17 mouse cellular contexts compared by ENCODE assay signal in genomic region chr9:106840569-106840968, GRCm38 (mm10). TPM values are rescaled to one million over a fixed set of nuclear protein-coding genes. Genes with fewer than 3 reads are reported as not detected.
DNase-seq lines count a peak whose midpoint lies in the region; ATAC-seq and TF ChIP-seq lines count a peak whose summit lies in the region.
"Had no signal": no experiment of that assay in that cellular context is flagged by ENCODE, and none has a peak within 500 bp of the region (broad histone marks: within the 10 kb centered on the region; RNA-seq: fewer than 3 reads in every experiment).

No protein-coding gene starts in this region.

- TF ChIP-seq EP300 in stomach, postnatal 0 days (optimal IDR thresholded peaks at IDR 0.05) = no peak

- peaks cover 12% of the 10 kb centered on the region; the same call in 1 of the 2 replicates for H3K36me3 ChIP-seq in stomach, postnatal 0 days (ENCODE audit: control insufficient read depth, insufficient read depth, low read length)

- H3K27ac ChIP-seq in gastrocnemius, adult 2 months = no peak overlapping the region
- no peak overlapping the region for H3K27ac ChIP-seq in left cerebral cortex, adult 2 months
- H3K27ac ChIP-seq in stomach, postnatal 0 days (replicated peaks) = no peak overlapping the region
- H3K27ac ChIP-seq: embryonic facial prominence, embryonic 15.5 days; forebrain, embryonic 12.5 days; liver, embryonic 13.5 days; midbrain, embryonic 12.5 days; neural tube, embryonic 12.5 days had no signal

- no peak for ATAC-seq in stomach, postnatal 0 days (ENCODE audit: low FRiP score, low TSS enrichment)
- no peak for ATAC-seq in frontal cortex, adult (ENCODE audit: low TSS enrichment)

- intact Hi-C loops in gastrocnemius, adult 2 months (cut with DNase I) = no loop called here
- intact Hi-C loops in left cerebral cortex, adult 2 months (cut with DNase I) = no loop called here
- intact Hi-C loops in left cerebral cortex, postnatal 14 days (cut with DNase I) = no loop called here

- peak; percentile 48 for TF ChIP-seq CTCF in gastrocnemius, adult 2 months (IDR thresholded peaks at IDR 0.05)
- peak; percentile 37 for TF ChIP-seq CTCF in left cerebral cortex, adult 2 months (IDR thresholded peaks at IDR 0.05)
- TF ChIP-seq CTCF in stomach, postnatal 0 days (IDR thresholded peaks at IDR 0.05; ENCODE audit: low read depth) = peak; percentile 55

- 100% methylated on average over 1 of the region's 1 CpGs for whole genome bisulfite sequencing in stomach, postnatal 0 days

- no peaks in the 10 kb centered on the region for H3K9me3 ChIP-seq in stomach, postnatal 0 days (ENCODE audit: control insufficient read depth, low read length)
- H3K9me3 ChIP-seq: embryonic facial prominence, embryonic 15.5 days; forebrain, embryonic 12.5 days; liver, embryonic 13.5 days; midbrain, embryonic 12.5 days; neural tube, embryonic 12.5 days had no signal

- no peak overlapping the region for H3K9ac ChIP-seq in stomach, postnatal 0 days (ENCODE audit: low read length)
- H3K9ac ChIP-seq: embryonic facial prominence, embryonic 15.5 days; forebrain, embryonic 12.5 days; liver, embryonic 13.5 days; midbrain, embryonic 12.5 days; neural tube, embryonic 12.5 days had no signal

- H3K27me3 ChIP-seq in stomach, postnatal 0 days (ENCODE audit: control insufficient read depth, insufficient read depth, low read length) = no peaks in the 10 kb centered on the region
- H3K27me3 ChIP-seq: embryonic facial prominence, embryonic 15.5 days; forebrain, embryonic 12.5 days; liver, embryonic 13.5 days; midbrain, embryonic 12.5 days; neural tube, embryonic 12.5 days had no signal

- H3K4me2 ChIP-seq in stomach, postnatal 0 days (replicated peaks; ENCODE audit: low read depth) = no peak overlapping the region
- H3K4me2 ChIP-seq: embryonic facial prominence, embryonic 15.5 days; forebrain, embryonic 12.5 days; liver, embryonic 13.5 days; midbrain, embryonic 12.5 days; neural tube, embryonic 12.5 days had no signal

- no peak overlapping the region for H3K4me3 ChIP-seq in gastrocnemius, adult 2 months
- H3K4me3 ChIP-seq in left cerebral cortex, adult 2 months = no peak overlapping the region
- no peak overlapping the region for H3K4me3 ChIP-seq in stomach, postnatal 0 days (ENCODE audit: low read depth, low read length)
- H3K4me3 ChIP-seq: embryonic facial prominence, embryonic 15.5 days; forebrain, embryonic 12.5 days; liver, embryonic 13.5 days; midbrain, embryonic 12.5 days; neural tube, embryonic 12.5 days had no signal

- H3K4me1 ChIP-seq in stomach, postnatal 0 days (replicated peaks; ENCODE audit: control insufficient read depth, insufficient read depth) = no peaks in the 10 kb centered on the region
- H3K4me1 ChIP-seq: embryonic facial prominence, embryonic 15.5 days; forebrain, embryonic 12.5 days; liver, embryonic 13.5 days; midbrain, embryonic 12.5 days; neural tube, embryonic 12.5 days had no signal

- no peak for DNase-seq in gastrocnemius, adult 2 months
- DNase-seq in gastrocnemius, adult 18-20 months (ENCODE audit: low spot score) = no peak
- no peak for DNase-seq in left cerebral cortex, adult 2 months (ENCODE audit: extremely low spot score in 1 of 2, low spot score in 2 of 2)
- no peak for DNase-seq in left cerebral cortex, postnatal 14 days (ENCODE audit: low spot score in 2 of 2)
- peak; percentile 12 for DNase-seq in thymus, postnatal 0 days (ENCODE audit: low spot score)
- no peak for DNase-seq in thymus, adult 18-20 months
- DNase-seq in stomach, postnatal 0 days (ENCODE audit: low spot score) = no peak
- DNase-seq: cerebellum, adult 18-20 months; heart, postnatal 36 days; kidney, postnatal 10 days; liver, embryonic 13.5 days; lung, postnatal 4 days had no signal

RNA-seq across cellular contexts. Expression of gene Dcaf1, which starts 18.9 kb away (rescaled TPM):
- total RNA-seq in gastrocnemius, adult 2 months (2021) = 10 to 100 TPM; 18.4 to 19.5 TPM
- 10 to 100 TPM; 20.6 to 22.6 TPM for total RNA-seq in gastrocnemius, adult 18-20 months (2021)
- total RNA-seq in left cerebral cortex, adult 2 months (2021) = 10 to 100 TPM; 31.7 to 38.1 TPM
- total RNA-seq in left cerebral cortex, postnatal 14 days (2021) = 10 to 100 TPM; 24.4 to 24.9 TPM
- polyA plus RNA-seq in thymus, postnatal 0 days (2015; fragmentation: Nextera tagmentation; extraction: Ambion mirVana) = 8.6 and 11.6 TPM in 2 replicates
- polyA plus RNA-seq in stomach, postnatal 0 days (2015; fragmentation: Nextera tagmentation; extraction: Ambion mirVana) = 4.3 and 4.5 TPM in 2 replicates

RNA-seq across cellular contexts. Expression of gene Rbm15b, which starts 46.7 kb away (rescaled TPM):
- total RNA-seq in gastrocnemius, adult 2 months (2021) = 1 to 10 TPM; 5.9 to 7.5 TPM
- 1 to 10 TPM; 4.3 to 5.2 TPM for total RNA-seq in gastrocnemius, adult 18-20 months (2021)
- total RNA-seq in left cerebral cortex, adult 2 months (2021) = 10 to 100 TPM; 57.1 to 57.2 TPM
- 10 to 100 TPM; 50.2 to 55.7 TPM for total RNA-seq in left cerebral cortex, postnatal 14 days (2021)
- polyA plus RNA-seq in thymus, postnatal 0 days (2015; fragmentation: Nextera tagmentation; extraction: Ambion mirVana) = 8.9 and 10.0 TPM in 2 replicates
- 3.8 and 4.7 TPM in 2 replicates for polyA plus RNA-seq in stomach, postnatal 0 days (2015; fragmentation: Nextera tagmentation; extraction: Ambion mirVana)

RNA-seq across cellular contexts. Expression of gene Manf, which starts 51.2 kb away (rescaled TPM):
- 10 to 100 TPM; 42.1 to 58.2 TPM for total RNA-seq in gastrocnemius, adult 2 months (2021)
- total RNA-seq in gastrocnemius, adult 18-20 months (2021) = 10 to 100 TPM; 33.0 to 42.8 TPM
- total RNA-seq in left cerebral cortex, adult 2 months (2021) = 100 to 1,000 TPM; 115 to 126 TPM
- total RNA-seq in left cerebral cortex, postnatal 14 days (2021) = 100 to 1,000 TPM; 124 to 141 TPM
- 221 and 276 TPM in 2 replicates for polyA plus RNA-seq in thymus, postnatal 0 days (2015; fragmentation: Nextera tagmentation; extraction: Ambion mirVana)
- 370 and 385 TPM in 2 replicates for polyA plus RNA-seq in stomach, postnatal 0 days (2015; fragmentation: Nextera tagmentation; extraction: Ambion mirVana)

RNA-seq across cellular contexts. Expression of gene Rad54l2, which starts 51.6 kb away (rescaled TPM):
- total RNA-seq in gastrocnemius, adult 2 months (2021) = 1 to 10 TPM; 6.4 to 6.9 TPM
- 1 to 10 TPM; 6.6 to 6.9 TPM for total RNA-seq in gastrocnemius, adult 18-20 months (2021)
- 10 to 100 TPM; 17.6 to 18.0 TPM for total RNA-seq in left cerebral cortex, adult 2 months (2021)
- total RNA-seq in left cerebral cortex, postnatal 14 days (2021) = 10 to 100 TPM; 18.4 to 18.9 TPM
- 3.3 and 5.7 TPM in 2 replicates for polyA plus RNA-seq in thymus, postnatal 0 days (2015; fragmentation: Nextera tagmentation; extraction: Ambion mirVana)
- 1.6 and 1.9 TPM in 2 replicates for polyA plus RNA-seq in stomach, postnatal 0 days (2015; fragmentation: Nextera tagmentation; extraction: Ambion mirVana)

Comparison
In these comparisons a context has a peak if more than half of its experiments do, and no peak if none do; other contexts are left out.
1. RNA of gene Rbm15b, which starts 46.7 kb away (total RNA-seq): 57.1 to 57.2 TPM in left cerebral cortex, adult 2 months and 50.2 to 55.7 TPM in left cerebral cortex, postnatal 14 days; 5.9 to 7.5 TPM in gastrocnemius, adult 2 months and 4.3 to 5.2 TPM in gastrocnemius, adult 18-20 months; every median in the first group is over 4 times any median in the second.
2. Peak in every context shown above with its lines, with median percentiles within 50 percentile points of each other: CTCF ChIP-seq.